Comparison of ENCODE assay signal across 8 mouse cellular contexts in genomic region chr5:107167872-107168300, GRCm38 (mm10).
DNase-seq lines count a peak whose midpoint lies in the region; ATAC-seq and TF ChIP-seq lines count a peak whose summit lies in the region.

No protein-coding gene starts in this region.

- H3K27me3 ChIP-seq in hindbrain, postnatal 0 days (ENCODE audit: insufficient read depth, low read length): no peaks in the 10 kb centered on the region
- no peaks in the 10 kb centered on the region for H3K27me3 ChIP-seq in stomach, embryonic 15.5 days (replicated peaks)

- TF ChIP-seq CTCF in hindbrain, postnatal 0 days (IDR thresholded peaks at IDR 0.05; ENCODE audit: low read depth): no peak

- no peak overlapping the region for H3K27ac ChIP-seq in hindbrain, postnatal 0 days
- H3K27ac ChIP-seq in stomach, embryonic 15.5 days: peak overlapping the region; percentile 87

- H3K9me3 ChIP-seq in hindbrain, postnatal 0 days (ENCODE audit: low read length): no peaks in the 10 kb centered on the region
- H3K9me3 ChIP-seq in stomach, embryonic 15.5 days: no peaks in the 10 kb centered on the region

- peak; percentile 89 for DNase-seq in adrenal gland, postnatal 10 days
- peak; percentile 64 for DNase-seq in embryo, embryonic 10 days (ENCODE audit: low spot score)
- peak; percentile 86 for DNase-seq in gastrocnemius, postnatal 14 days
- peak; percentile 82 for DNase-seq in hindbrain, postnatal 0 days (ENCODE audit: low spot score)
- peak; percentile 60 to 65 for DNase-seq in layer of hippocampus, postnatal 36 days
- DNase-seq in lung, postnatal 14 days: peak; percentile 81

- peak; percentile 82 for ATAC-seq in hindbrain, postnatal 0 days
- peak; percentile 56; the same call in 1 of the 2 replicates for ATAC-seq in stomach, embryonic 15.5 days (ENCODE audit: insufficient read depth, low FRiP score, low read depth)
- ATAC-seq in monocyte, adult 5-6 weeks (replicated peaks; ENCODE audit: insufficient number of reproducible peaks, low FRiP score, low TSS enrichment, poor library complexity, severe bottlenecking): no peak

- peak overlapping the region; percentile 38 for H3K4me2 ChIP-seq in hindbrain, postnatal 0 days (ENCODE audit: low read depth, low read length)
- peak overlapping the region; percentile 41 for H3K4me2 ChIP-seq in stomach, embryonic 15.5 days

- no peaks in the 10 kb centered on the region for H3K36me3 ChIP-seq in hindbrain, postnatal 0 days (ENCODE audit: insufficient read depth, low read length)
- no peaks in the 10 kb centered on the region for H3K36me3 ChIP-seq in stomach, embryonic 15.5 days

- no peak overlapping the region for H3K9ac ChIP-seq in hindbrain, postnatal 0 days (replicated peaks; ENCODE audit: low read length)
- H3K9ac ChIP-seq in stomach, embryonic 15.5 days: no peak overlapping the region

- whole genome bisulfite sequencing in hindbrain, postnatal 0 days: 16% methylated on average over 8 of the region's 8 CpGs
- WGBS in stomach, embryonic 15.5 days: 22% methylated on average over 8 of the region's 8 CpGs

- intact Hi-C loops in gastrocnemius, postnatal 14 days (cut with DNase I; ENCODE audit: low total_unique reads): no loop called here

- H3K4me3 ChIP-seq in hindbrain, postnatal 0 days (ENCODE audit: low read length): peak overlapping the region; percentile 9; the same call in 1 of the 2 replicates
- no peak overlapping the region for H3K4me3 ChIP-seq in stomach, embryonic 15.5 days (replicated peaks)

- H3K4me1 ChIP-seq in hindbrain, postnatal 0 days (ENCODE audit: insufficient read depth, low read length): no peaks in the 10 kb centered on the region
- H3K4me1 ChIP-seq in stomach, embryonic 15.5 days: peaks cover 38% of the 10 kb centered on the region
